Mouse (Mus musculus): Measurements from ENCODE around the gene Gpi1. TPM values are rescaled to one million over a fixed set of nuclear protein-coding genes. Genes with fewer than 3 reads are reported as not detected.

Gene Gpi1
- polyA plus RNA-seq, 1 experiment, result 670 TPM

DNA sequence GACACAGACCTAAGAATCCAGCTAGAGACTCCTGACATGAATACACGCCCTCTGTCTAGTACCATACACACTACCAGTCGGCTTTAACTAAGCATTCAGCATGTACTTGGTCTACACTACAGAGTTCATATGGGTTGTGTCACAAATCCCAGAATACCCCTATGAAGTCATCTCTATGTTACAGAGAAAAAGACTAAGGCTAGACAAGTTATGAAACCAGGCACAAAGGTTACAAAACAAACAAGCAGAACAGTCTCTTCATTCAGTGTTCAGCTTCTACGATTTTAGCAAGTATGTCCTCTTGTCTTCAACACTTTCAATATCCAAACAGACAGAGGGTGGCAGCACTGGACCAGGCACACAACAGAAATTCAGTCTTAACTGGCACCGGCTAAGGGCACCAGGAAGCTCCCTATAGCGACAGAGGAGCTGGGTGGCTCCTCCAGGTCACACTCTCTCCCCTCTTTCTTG, 35.8 kb upstream of the Gpi1 start:
- no peaks in the 10 kb centered on the region for H3K27me3 ChIP-seq (ENCODE audit: control insufficient read depth, insufficient read depth, low read length, poor library complexity, severe bottlenecking)
- H3K4me1 ChIP-seq (ENCODE audit: control insufficient read depth, insufficient read depth, low read length), result peaks cover 1% of the 10 kb centered on the region
- no peak overlapping the region for H3K4me3 ChIP-seq (ENCODE audit: low read depth, low read length)
- no peak overlapping the region for H3K27ac ChIP-seq (ENCODE audit: insufficient read depth, low read length)
- no peak for TF ChIP-seq EP300 (IDR thresholded peaks at IDR 0.05; ENCODE audit: insufficient read depth, low read depth, low read length)
- no peak for TF ChIP-seq POLR2A (IDR thresholded peaks at IDR 0.05; ENCODE audit: insufficient read depth, low read length)
- TF ChIP-seq CTCF (IDR thresholded peaks at IDR 0.05; ENCODE audit: low read depth, low read length), result no peak
- H3K36me3 ChIP-seq (ENCODE audit: control insufficient read depth, insufficient read depth, low read length, poor library complexity, severe bottlenecking), result peaks cover 4% of the 10 kb centered on the region; the same call in 1 of the 2 replicates
- H3K9me3 ChIP-seq (replicated peaks; ENCODE audit: control insufficient read depth, insufficient read depth, low read length, poor library complexity, severe bottlenecking), result no peaks in the 10 kb centered on the region
- H3K9ac ChIP-seq (ENCODE audit: low read depth, poor library complexity, severe bottlenecking), result no peak overlapping the region

- Histone ChIP-seq H3K4me3 (ENCODE audit: low read depth, low read length) (no peak overlapping the region), H3K27me3 (ENCODE audit: control insufficient read depth, insufficient read depth, low read length, poor library complexity, severe bottlenecking) (no peaks in the 10 kb centered on the region), H3K4me1 (ENCODE audit: control insufficient read depth, insufficient read depth, low read length) (peaks cover 1% of the 10 kb centered on the region), H3K36me3 (ENCODE audit: control insufficient read depth, insufficient read depth, low read length, poor library complexity, severe bottlenecking) (peaks cover 5% of the 10 kb centered on the region), H3K9ac (ENCODE audit: low read depth, poor library complexity, severe bottlenecking) (no peak overlapping the region), H3K9me3 (replicated peaks; ENCODE audit: control insufficient read depth, insufficient read depth, low read length, poor library complexity, severe bottlenecking) (no peaks in the 10 kb centered on the region), H3K27ac (ENCODE audit: insufficient read depth, low read length) (no peak overlapping the region)
- no peak for TF ChIP-seq EP300 (IDR thresholded peaks at IDR 0.05; ENCODE audit: insufficient read depth, low read depth, low read length)
- no peak for TF ChIP-seq CTCF (IDR thresholded peaks at IDR 0.05; ENCODE audit: low read depth, low read length)
- TF ChIP-seq POLR2A (IDR thresholded peaks at IDR 0.05; ENCODE audit: insufficient read depth, low read length), result no peak
Measured at GRCm38 (mm10) chr7:34263437-34263836, 33.3 kb upstream of the Gpi1 start.

GRCm38 (mm10) chr7:34258407-34258806, 28.3 kb upstream of the Gpi1 start:
- Histone ChIP-seq H3K9ac (ENCODE audit: low read depth, poor library complexity, severe bottlenecking) (no peak overlapping the region), H3K27ac (ENCODE audit: insufficient read depth, low read length) (no peak overlapping the region), H3K36me3 (ENCODE audit: control insufficient read depth, insufficient read depth, low read length, poor library complexity, severe bottlenecking) (peaks cover 20% of the 10 kb centered on the region), H3K9me3 (replicated peaks; ENCODE audit: control insufficient read depth, insufficient read depth, low read length, poor library complexity, severe bottlenecking) (no peaks in the 10 kb centered on the region), H3K27me3 (ENCODE audit: control insufficient read depth, insufficient read depth, low read length, poor library complexity, severe bottlenecking) (no peaks in the 10 kb centered on the region), H3K4me3 (ENCODE audit: low read depth, low read length) (no peak overlapping the region), H3K4me1 (ENCODE audit: control insufficient read depth, insufficient read depth, low read length) (no peaks in the 10 kb centered on the region)
- TF ChIP-seq EP300 (IDR thresholded peaks at IDR 0.05; ENCODE audit: insufficient read depth, low read depth, low read length) (no peak), POLR2A (IDR thresholded peaks at IDR 0.05; ENCODE audit: insufficient read depth, low read length) (no peak), CTCF (IDR thresholded peaks at IDR 0.05; ENCODE audit: low read depth, low read length) (no peak)

DNA sequence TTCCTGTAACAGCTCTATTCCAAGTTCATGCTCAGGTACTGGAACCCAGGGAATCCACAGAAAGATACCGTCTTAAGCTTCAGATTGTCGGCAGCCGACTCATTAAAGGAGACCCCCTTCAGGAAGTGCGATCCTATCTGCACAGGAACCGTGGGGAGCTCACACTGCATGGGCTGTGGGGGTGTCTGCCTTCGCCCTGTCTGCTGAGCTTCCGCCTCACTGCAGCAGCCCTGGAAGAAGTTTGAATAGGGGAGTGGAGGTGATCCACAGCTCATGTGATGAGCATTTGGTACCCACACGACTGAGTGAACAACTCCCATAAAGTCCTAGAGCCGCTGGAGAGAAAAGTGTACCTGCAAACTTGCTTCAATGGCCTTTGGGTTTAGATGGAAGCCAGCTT, 27.1 kb upstream of the Gpi1 start:
- no peak for TF ChIP-seq CTCF (IDR thresholded peaks at IDR 0.05; ENCODE audit: low read depth, low read length)
- no peak for TF ChIP-seq POLR2A (IDR thresholded peaks at IDR 0.05; ENCODE audit: insufficient read depth, low read length)
- no peak for TF ChIP-seq EP300 (IDR thresholded peaks at IDR 0.05; ENCODE audit: insufficient read depth, low read depth, low read length)
- H3K9ac ChIP-seq (ENCODE audit: low read depth, poor library complexity, severe bottlenecking), result no peak overlapping the region
- peaks cover 16% of the 10 kb centered on the region for H3K36me3 ChIP-seq (ENCODE audit: control insufficient read depth, insufficient read depth, low read length, poor library complexity, severe bottlenecking)
- H3K4me1 ChIP-seq (ENCODE audit: control insufficient read depth, insufficient read depth, low read length), result no peaks in the 10 kb centered on the region
- H3K4me3 ChIP-seq (ENCODE audit: low read depth, low read length), result no peak overlapping the region
- H3K27me3 ChIP-seq (ENCODE audit: control insufficient read depth, insufficient read depth, low read length, poor library complexity, severe bottlenecking), result no peaks in the 10 kb centered on the region
- H3K27ac ChIP-seq (ENCODE audit: insufficient read depth, low read length), result no peak overlapping the region
- no peaks in the 10 kb centered on the region for H3K9me3 ChIP-seq (replicated peaks; ENCODE audit: control insufficient read depth, insufficient read depth, low read length, poor library complexity, severe bottlenecking)

- Histone ChIP-seq H3K27ac (ENCODE audit: insufficient read depth, low read length) (no peak overlapping the region), H3K4me1 (ENCODE audit: control insufficient read depth, insufficient read depth, low read length) (no peaks in the 10 kb centered on the region), H3K9ac (ENCODE audit: low read depth, poor library complexity, severe bottlenecking) (no peak overlapping the region), H3K36me3 (ENCODE audit: control insufficient read depth, insufficient read depth, low read length, poor library complexity, severe bottlenecking) (peaks cover 16% of the 10 kb centered on the region), H3K4me3 (ENCODE audit: low read depth, low read length) (no peak overlapping the region), H3K27me3 (ENCODE audit: control insufficient read depth, insufficient read depth, low read length, poor library complexity, severe bottlenecking) (no peaks in the 10 kb centered on the region), H3K9me3 (replicated peaks; ENCODE audit: control insufficient read depth, insufficient read depth, low read length, poor library complexity, severe bottlenecking) (no peaks in the 10 kb centered on the region)
- no peak for TF ChIP-seq EP300 (IDR thresholded peaks at IDR 0.05; ENCODE audit: insufficient read depth, low read depth, low read length)
- no peak for TF ChIP-seq CTCF (IDR thresholded peaks at IDR 0.05; ENCODE audit: low read depth, low read length)
- TF ChIP-seq POLR2A (IDR thresholded peaks at IDR 0.05; ENCODE audit: insufficient read depth, low read length), result no peak
Measured at GRCm38 (mm10) chr7:34255916-34256315, 25.8 kb upstream of the Gpi1 start.

- no peaks in the 10 kb centered on the region for H3K4me1 ChIP-seq (ENCODE audit: control insufficient read depth, insufficient read depth, low read length)
- H3K27me3 ChIP-seq (ENCODE audit: control insufficient read depth, insufficient read depth, low read length, poor library complexity, severe bottlenecking), result no peaks in the 10 kb centered on the region
- no peaks in the 10 kb centered on the region for H3K9me3 ChIP-seq (replicated peaks; ENCODE audit: control insufficient read depth, insufficient read depth, low read length, poor library complexity, severe bottlenecking)
- H3K27ac ChIP-seq (ENCODE audit: insufficient read depth, low read length), result no peak overlapping the region; the same call in 1 of the 2 replicates
- H3K9ac ChIP-seq (ENCODE audit: low read depth, poor library complexity, severe bottlenecking), result no peak overlapping the region
- TF ChIP-seq CTCF (IDR thresholded peaks at IDR 0.05; ENCODE audit: low read depth, low read length) (no peak), POLR2A (IDR thresholded peaks at IDR 0.05; ENCODE audit: insufficient read depth, low read length) (no peak), EP300 (IDR thresholded peaks at IDR 0.05; ENCODE audit: insufficient read depth, low read depth, low read length) (no peak)
- peaks cover 16% of the 10 kb centered on the region for H3K36me3 ChIP-seq (ENCODE audit: control insufficient read depth, insufficient read depth, low read length, poor library complexity, severe bottlenecking)
- H3K4me3 ChIP-seq (ENCODE audit: low read depth, low read length), result no peak overlapping the region
Measured at GRCm38 (mm10) chr7:34255137-34255536, 25.0 kb upstream of the Gpi1 start.

Data from ES-Bruce4 (cell line).